ENCODE assay signal across 12 mouse cellular contexts in the genomic region with DNA sequence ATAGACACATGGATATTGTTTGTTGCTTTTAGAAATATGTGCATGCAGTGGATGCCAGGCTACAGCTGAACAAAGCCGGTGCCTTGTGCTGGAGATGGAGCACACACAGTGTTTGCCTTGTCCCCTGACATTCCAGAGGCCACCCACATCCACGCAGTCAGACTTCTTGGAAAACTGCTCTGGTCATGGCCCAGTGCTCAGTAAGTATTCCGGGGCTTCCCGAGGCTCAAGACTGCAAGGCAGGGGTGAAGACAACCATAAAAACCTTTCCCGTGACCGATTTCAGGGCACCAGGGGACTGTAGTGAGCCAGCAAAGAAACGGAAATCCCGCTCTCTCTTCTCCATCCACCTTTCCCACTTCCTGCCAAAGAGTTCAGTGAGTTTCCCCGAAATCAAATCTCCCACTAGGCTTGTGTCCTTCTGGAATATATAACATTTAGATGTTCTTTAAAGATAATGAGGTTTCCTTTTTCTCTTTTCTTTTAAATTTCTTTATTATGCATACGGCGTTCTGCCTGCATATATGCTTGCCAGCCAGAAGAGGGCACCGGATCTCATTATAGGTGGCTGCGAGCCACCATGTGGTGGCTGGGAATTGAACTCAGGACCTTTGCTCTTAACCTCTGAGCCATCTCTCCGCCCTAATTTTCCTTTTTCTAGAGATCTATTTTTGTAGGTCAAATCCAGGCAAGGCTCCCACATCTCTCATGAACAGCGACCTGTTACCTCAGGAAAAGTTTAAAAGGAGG.
DNase-seq lines count a peak whose midpoint lies in the region; ATAC-seq and TF ChIP-seq lines count a peak whose summit lies in the region.
"Had no signal": no experiment of that assay in that cellular context is flagged by ENCODE, and none has a peak within 500 bp of the region (broad histone marks: within the 10 kb centered on the region; RNA-seq: fewer than 3 reads in every experiment).

No protein-coding gene starts in this region.

- intact Hi-C loops in gastrocnemius, postnatal 14 days (cut with DNase I; ENCODE audit: low total_unique reads), result no loop called here

- WGBS in intestine, postnatal 0 days, result 77% methylated on average over 15 of the region's 15 CpGs
- WGBS in intestine, embryonic 15.5 days, result 75% methylated on average over 15 of the region's 15 CpGs
- WGBS in embryonic facial prominence, embryonic 13.5 days, result 55% methylated on average over 15 of the region's 15 CpGs

- TF ChIP-seq EP300 in ES-Bruce4 (IDR thresholded peaks at IDR 0.05; ENCODE audit: insufficient read depth, low read depth, low read length), result no peak

- no peaks in the 10 kb centered on the region for H3K27me3 ChIP-seq in intestine, postnatal 0 days (replicated peaks; ENCODE audit: control insufficient read depth, insufficient read depth, low read length)
- no peaks in the 10 kb centered on the region for H3K27me3 ChIP-seq in intestine, embryonic 15.5 days (replicated peaks)
- no peaks in the 10 kb centered on the region; the same call in 1 of the 2 replicates for H3K27me3 ChIP-seq in ES-Bruce4 (ENCODE audit: control insufficient read depth, insufficient read depth, low read length, poor library complexity, severe bottlenecking)
- no peaks in the 10 kb centered on the region for H3K27me3 ChIP-seq in embryonic facial prominence, embryonic 13.5 days
- H3K27me3 ChIP-seq: CH12.LX; forebrain, embryonic 13.5 days; heart, embryonic 15.5 days had no signal

- peak; percentile 26 for TF ChIP-seq CTCF in intestine, postnatal 0 days (IDR thresholded peaks at IDR 0.05; ENCODE audit: low read depth)
- TF ChIP-seq CTCF in ES-Bruce4 (IDR thresholded peaks at IDR 0.05; ENCODE audit: low read depth, low read length), result peak; percentile 28

- DNase-seq in kidney, postnatal 10 days, result peak; percentile 70
- DNase-seq in urinary bladder, postnatal 10 days (ENCODE audit: low spot score), result no peak
- DNase-seq in gastrocnemius, postnatal 14 days, result no peak
- no peak for DNase-seq in right cerebral cortex, postnatal 4 days
- DNase-seq: cerebellum, adult 9-10 months had no signal

- H3K4me2 ChIP-seq in intestine, postnatal 0 days (replicated peaks; ENCODE audit: low read depth), result no peak overlapping the region
- no peak overlapping the region for H3K4me2 ChIP-seq in intestine, embryonic 15.5 days (replicated peaks)
- H3K4me2 ChIP-seq in embryonic facial prominence, embryonic 13.5 days, result peak overlapping the region; percentile 21; the same call in 1 of the 2 replicates
- H3K4me2 ChIP-seq: forebrain, embryonic 13.5 days; heart, embryonic 15.5 days had no signal

- no peaks in the 10 kb centered on the region for H3K36me3 ChIP-seq in intestine, postnatal 0 days (ENCODE audit: control insufficient read depth, insufficient read depth)
- H3K36me3 ChIP-seq in intestine, embryonic 15.5 days, result no peaks in the 10 kb centered on the region
- H3K36me3 ChIP-seq in ES-Bruce4 (ENCODE audit: control insufficient read depth, insufficient read depth, low read length, poor library complexity, severe bottlenecking), result no peaks in the 10 kb centered on the region
- no peaks in the 10 kb centered on the region for H3K36me3 ChIP-seq in embryonic facial prominence, embryonic 13.5 days
- H3K36me3 ChIP-seq: heart, embryonic 15.5 days had no signal

- no peak for TF ChIP-seq POLR2A in ES-Bruce4 (IDR thresholded peaks at IDR 0.05; ENCODE audit: insufficient read depth, low read length)

- no peak for ATAC-seq in intestine, postnatal 0 days
- ATAC-seq in intestine, embryonic 15.5 days, result no peak
- peak; percentile 32; the same call in 1 of the 2 replicates for ATAC-seq in embryonic facial prominence, embryonic 13.5 days (ENCODE audit: insufficient number of reproducible peaks, insufficient read depth, low FRiP score, low TSS enrichment, low read depth)
- ATAC-seq: forebrain, embryonic 13.5 days had no signal

- no peak overlapping the region for H3K27ac ChIP-seq in intestine, postnatal 0 days (ENCODE audit: low read depth, low read length)
- H3K27ac ChIP-seq in intestine, embryonic 15.5 days, result no peak overlapping the region
- H3K27ac ChIP-seq in ES-Bruce4 (ENCODE audit: insufficient read depth, low read length), result no peak overlapping the region
- no peak overlapping the region; the same call in 1 of the 2 replicates for H3K27ac ChIP-seq in embryonic facial prominence, embryonic 13.5 days
- H3K27ac ChIP-seq: forebrain, embryonic 13.5 days; heart, embryonic 15.5 days had no signal

- no peaks in the 10 kb centered on the region for H3K4me1 ChIP-seq in intestine, postnatal 0 days (replicated peaks; ENCODE audit: control insufficient read depth, insufficient read depth, low read length)
- H3K4me1 ChIP-seq in intestine, embryonic 15.5 days (replicated peaks), result peaks cover 3% of the 10 kb centered on the region; the same call in 1 of the 2 replicates
- no peaks in the 10 kb centered on the region for H3K4me1 ChIP-seq in ES-Bruce4 (ENCODE audit: control insufficient read depth, insufficient read depth, low read length)
- H3K4me1 ChIP-seq in embryonic facial prominence, embryonic 13.5 days, result peaks cover 36% of the 10 kb centered on the region

- no peak overlapping the region for H3K9ac ChIP-seq in intestine, postnatal 0 days (ENCODE audit: low read depth, low read length)
- no peak overlapping the region for H3K9ac ChIP-seq in intestine, embryonic 15.5 days
- no peak overlapping the region for H3K9ac ChIP-seq in ES-Bruce4 (ENCODE audit: low read depth, poor library complexity, severe bottlenecking)
- H3K9ac ChIP-seq in embryonic facial prominence, embryonic 13.5 days, result no peak overlapping the region
- H3K9ac ChIP-seq: forebrain, embryonic 13.5 days; heart, embryonic 15.5 days had no signal

- H3K4me3 ChIP-seq in intestine, postnatal 0 days (ENCODE audit: low read depth, low read length), result no peak overlapping the region
- no peak overlapping the region for H3K4me3 ChIP-seq in intestine, embryonic 15.5 days (replicated peaks)
- H3K4me3 ChIP-seq in ES-Bruce4 (ENCODE audit: low read depth, low read length), result no peak overlapping the region
- H3K4me3 ChIP-seq in embryonic facial prominence, embryonic 13.5 days, result no peak overlapping the region
- H3K4me3 ChIP-seq: forebrain, embryonic 13.5 days; heart, embryonic 15.5 days had no signal

- no peaks in the 10 kb centered on the region for H3K9me3 ChIP-seq in intestine, postnatal 0 days (ENCODE audit: control insufficient read depth)
- H3K9me3 ChIP-seq in intestine, embryonic 15.5 days, result no peaks in the 10 kb centered on the region
- H3K9me3 ChIP-seq in ES-Bruce4 (replicated peaks; ENCODE audit: control insufficient read depth, insufficient read depth, low read length, poor library complexity, severe bottlenecking), result 0 out of 2 replicates have a peak, but pooled peaks cover 4% of the 10 kb centered on the region
- H3K9me3 ChIP-seq in embryonic facial prominence, embryonic 13.5 days, result no peaks in the 10 kb centered on the region
- H3K9me3 ChIP-seq: forebrain, embryonic 13.5 days; heart, embryonic 15.5 days had no signal
